Mouse (Mus musculus) embryonic fibroblast, embryonic 13.5 days (primary cell): Measurements from ENCODE around the gene Apoc2. TPM values are rescaled to one million over a fixed set of nuclear protein-coding genes. Genes with fewer than 3 reads are reported as not detected.
"Not testable (repeated sequence)": the region's sequence is repeated elsewhere in the genome, so short reads cannot be mapped to it uniquely, and the experiment has no call there.

Experiments used
- H3K27ac ChIP-seq: 2 replicates; pipeline ENCODE4 v1.5.1; 2012; ENCODE audit warnings: low read length, control low read depth, inconsistent platforms; ENCODE audit not compliant: insufficient read depth
- H3K4me1 ChIP-seq: 2 replicates; pipeline ENCODE4 v1.6.1; 2011; ENCODE audit warnings: low read length; ENCODE audit not compliant: control insufficient read depth, insufficient read depth
- H3K4me3 ChIP-seq: 2 replicates; pipeline ENCODE4 v1.5.1; 2011; ENCODE audit warnings: mild to moderate bottlenecking, control low read depth, low read length; ENCODE audit not compliant: insufficient read depth
- CTCF ChIP-seq: IDR thresholded peaks from 2 replicates; pipeline ENCODE4 v1.5.1; 2011; ENCODE audit warnings: mild to moderate bottlenecking, control low read depth, low read length, moderate library complexity, borderline replicate concordance; ENCODE audit not compliant: insufficient read depth
- POLR2A ChIP-seq: IDR thresholded peaks from 2 replicates; pipeline ENCODE4 v1.6.1; 2011; ENCODE audit warnings: low read depth, mild to moderate bottlenecking, control low read depth, low read length, moderate library complexity
- polyA plus RNA-seq: library from polyadenylated mRNA; stranded (reverse); fragments of >200 nt; gene quantifications from 2 replicates; pipeline ENCODE4 v1.2.4, GENCODE M21; 2011; ENCODE audit warnings: low read depth; ENCODE audit not compliant: missing spikeins, insufficient read length

Apoc2 gene
- polyA plus RNA-seq, 1 experiment = not detected

DNA sequence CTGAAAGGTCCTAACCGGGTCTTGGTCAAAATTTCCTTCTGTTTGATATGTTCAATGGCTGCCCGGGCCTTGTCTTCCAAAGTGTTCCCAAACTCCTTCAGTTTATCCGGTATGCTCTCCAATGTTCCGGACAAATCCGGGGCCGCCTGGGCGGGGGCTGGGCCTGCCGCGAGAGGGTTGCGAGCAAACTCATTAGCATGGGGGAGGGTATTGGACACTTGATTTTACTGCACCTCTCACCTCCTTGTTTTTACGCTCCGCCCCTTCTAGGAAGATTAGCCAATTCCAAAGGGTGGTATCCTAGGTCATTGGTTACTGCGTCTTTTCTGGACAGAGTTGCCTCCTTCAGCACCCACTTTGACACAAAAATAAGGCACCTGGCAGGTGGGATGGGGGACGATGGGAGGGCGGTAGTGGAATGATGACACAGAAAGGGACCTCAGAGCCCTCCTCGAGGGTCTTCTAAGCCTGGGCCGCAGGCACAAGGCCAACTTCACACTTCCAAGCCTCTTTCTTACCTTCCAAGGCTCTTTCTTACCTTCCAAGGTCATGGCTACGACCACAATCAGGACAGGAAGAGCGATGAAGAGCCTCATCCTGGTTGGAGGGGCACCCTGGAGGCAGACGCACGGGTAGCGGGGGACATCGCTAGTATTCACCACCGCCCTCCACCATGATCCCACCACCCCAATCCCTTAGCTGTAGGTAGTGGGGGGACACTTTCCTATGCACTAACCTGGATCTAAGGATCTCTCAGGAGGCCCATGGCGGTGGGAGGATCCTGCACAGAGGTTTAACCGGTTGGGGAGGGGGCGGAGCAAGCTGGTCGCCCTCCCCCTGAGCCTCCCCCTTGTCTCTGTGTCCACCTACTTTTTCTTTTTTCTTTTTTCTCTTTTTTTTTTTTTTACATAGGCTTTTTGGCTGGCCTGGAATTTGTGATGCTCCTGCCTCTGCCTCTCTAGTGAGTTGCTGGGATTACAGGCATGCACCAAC is 14.4 kb upstream of the Apoc2 start, which contains the start of gene Apoc1:
Gene Apoc1 (minus strand): TSS at position 788 of the 993 bp plus-strand sequence.
- TF ChIP-seq POLR2A (no peak), CTCF (no peak)
- Histone ChIP-seq H3K27ac (no peak within 1 kb of the TSS), H3K4me3 (no peak within 1 kb of the TSS), H3K4me1 (no peaks in the 10 kb centered on the region)

DNA sequence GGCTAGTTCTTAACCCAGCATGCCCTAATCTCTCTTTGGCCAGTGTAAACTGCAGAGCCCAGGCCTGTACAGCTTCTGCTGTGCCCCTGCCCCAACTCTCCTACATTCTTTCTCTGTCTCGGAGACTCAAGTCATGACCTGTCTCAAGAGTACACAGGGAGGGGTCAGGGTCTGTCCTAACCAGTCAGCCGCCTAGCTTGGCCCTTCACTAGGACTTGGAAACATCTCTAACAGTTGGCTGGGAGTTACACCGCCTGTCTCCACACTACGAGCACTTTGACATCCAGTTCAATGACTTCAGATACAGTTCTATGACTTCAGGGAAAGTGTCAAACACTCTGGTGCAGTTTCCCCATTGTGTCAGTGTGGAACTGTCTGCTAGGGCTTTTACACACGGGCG is 13.7 kb upstream of the Apoc2 start:
- H3K4me1 ChIP-seq = no peaks in the 10 kb centered on the region
- no peak overlapping the region for H3K4me3 ChIP-seq
- TF ChIP-seq CTCF = no peak
- TF ChIP-seq POLR2A = no peak
- H3K27ac ChIP-seq = no peak overlapping the region

DNA sequence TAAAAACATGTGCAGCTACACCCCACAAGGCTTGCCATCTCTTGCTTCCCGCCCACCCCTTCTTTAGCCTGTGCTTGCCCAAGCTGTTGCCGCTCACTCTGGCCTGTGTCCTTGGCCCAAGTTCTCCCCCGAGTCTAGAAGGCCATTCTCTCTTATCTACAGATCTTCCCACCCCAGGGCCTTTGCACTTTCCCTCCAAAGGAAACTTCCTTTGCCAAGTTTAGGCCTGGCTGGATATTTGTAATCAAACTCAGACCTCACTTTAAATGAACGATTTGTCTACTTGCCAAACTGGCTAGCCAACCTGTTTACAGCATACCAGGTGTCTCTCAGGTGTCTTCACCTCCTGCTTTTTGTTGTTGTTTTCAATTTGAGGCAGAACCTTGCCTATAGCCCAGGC is 13.1 kb upstream of the Apoc2 start:
- no peaks in the 10 kb centered on the region for H3K4me1 ChIP-seq
- H3K4me3 ChIP-seq = no peak overlapping the region
- H3K27ac ChIP-seq = no peak overlapping the region
- TF ChIP-seq CTCF = no peak
- TF ChIP-seq POLR2A = no peak

DNA sequence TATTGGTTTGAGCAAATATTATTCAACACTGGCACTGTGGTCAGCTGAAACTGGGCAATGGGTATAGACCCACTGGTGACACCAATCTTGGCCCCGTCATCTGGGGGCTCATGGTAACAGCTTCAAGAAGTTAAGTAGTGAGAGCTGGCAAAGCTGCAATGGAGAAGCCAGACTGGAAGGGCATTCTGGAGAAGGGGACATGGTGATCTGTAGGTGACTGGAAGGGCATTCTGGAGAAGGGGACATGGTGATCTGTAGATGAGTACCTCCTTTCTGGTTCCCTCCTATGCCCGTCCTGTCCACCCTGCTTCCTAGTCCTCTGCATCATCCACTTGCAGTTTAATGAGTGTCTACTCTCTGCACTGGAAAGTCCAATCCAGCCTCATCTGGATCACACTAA is 10.9 kb upstream of the Apoc2 start:
- TF ChIP-seq CTCF (no peak), POLR2A (no peak)
- Histone ChIP-seq H3K4me1 (no peaks in the 10 kb centered on the region), H3K27ac (no peak overlapping the region), H3K4me3 (no peak overlapping the region)

DNA sequence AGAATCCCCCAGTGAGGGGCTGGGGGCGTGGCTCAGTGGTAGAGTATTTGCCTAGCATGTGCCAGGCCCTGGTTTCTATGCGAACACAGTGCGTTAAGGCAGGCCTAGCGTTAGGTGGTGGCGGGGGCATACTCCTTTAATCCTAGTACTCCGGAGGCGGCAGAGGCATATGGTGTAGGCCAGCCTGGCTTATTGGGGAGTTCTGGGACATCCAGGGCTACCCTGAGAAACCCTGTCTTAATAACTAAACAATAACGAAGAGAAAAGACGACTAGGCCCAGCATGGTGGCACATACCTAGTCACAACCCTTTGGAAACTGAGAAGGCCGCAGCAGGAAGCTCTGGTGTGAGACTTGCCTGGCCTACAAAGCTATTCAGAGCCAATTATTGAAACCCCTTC is 10.4 kb upstream of the Apoc2 start:
- Histone ChIP-seq H3K4me1 (no peaks in the 10 kb centered on the region), H3K4me3 (no peak overlapping the region), H3K27ac (no peak overlapping the region)
- TF ChIP-seq CTCF (no peak), POLR2A (no peak)

DNA sequence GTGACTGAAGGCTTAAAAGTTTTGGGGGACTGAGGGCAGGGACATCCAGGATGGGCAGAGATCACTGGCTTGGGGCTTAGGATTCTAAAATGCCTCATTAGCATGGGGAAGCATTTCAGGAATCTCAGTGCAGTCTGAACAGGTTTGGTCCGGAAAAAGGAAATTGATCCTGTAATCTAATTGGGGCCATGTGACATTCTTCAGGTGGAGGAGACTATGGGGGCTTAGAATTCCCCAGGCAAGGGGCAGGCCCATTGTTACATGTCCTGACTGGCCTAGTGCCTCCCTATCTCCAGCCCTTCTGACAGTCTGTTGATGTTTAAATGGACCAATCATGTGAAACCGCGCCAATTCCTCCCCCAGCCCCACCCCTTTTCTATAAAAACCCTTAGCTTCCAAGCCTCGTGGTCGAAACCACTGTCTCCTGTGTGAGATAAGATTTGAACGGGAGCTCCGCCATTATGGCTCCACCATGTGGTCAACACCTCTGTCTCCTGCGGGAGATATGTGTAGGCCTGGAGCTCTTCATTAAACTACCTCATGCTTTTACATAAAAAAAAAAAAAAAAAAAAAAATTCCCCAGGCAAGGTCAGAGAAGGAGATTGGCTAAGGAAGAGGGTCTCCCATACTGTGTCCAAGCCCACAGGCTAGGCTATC is 9.3 kb upstream of the Apoc2 start:
- not testable (repeated sequence) for H3K4me3 ChIP-seq, H3K4me1 ChIP-seq, H3K27ac ChIP-seq

DNA sequence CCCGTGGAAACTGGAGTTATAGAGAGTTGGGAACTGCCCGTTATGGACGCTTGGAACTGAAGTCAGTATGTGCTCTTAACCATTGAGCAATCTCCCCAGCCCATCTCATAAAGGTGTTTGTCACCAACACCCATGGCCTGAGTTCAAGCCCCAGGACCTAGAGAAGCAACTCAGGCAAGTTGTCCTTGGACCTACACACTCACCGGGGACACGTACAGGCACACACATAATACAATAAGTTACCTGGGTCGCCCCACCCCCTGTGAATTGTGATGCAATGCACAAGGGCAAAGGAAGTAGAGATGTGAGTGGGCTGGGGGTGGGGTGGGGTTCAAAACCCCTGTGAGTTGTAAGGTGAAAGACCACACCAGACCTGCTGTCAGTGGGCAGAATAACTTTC is 8.8 kb upstream of the Apoc2 start:
- Histone ChIP-seq H3K27ac (no peak overlapping the region), H3K4me3 (no peak overlapping the region), H3K4me1 (no peaks in the 10 kb centered on the region)
- TF ChIP-seq POLR2A (no peak), CTCF (no peak)

DNA sequence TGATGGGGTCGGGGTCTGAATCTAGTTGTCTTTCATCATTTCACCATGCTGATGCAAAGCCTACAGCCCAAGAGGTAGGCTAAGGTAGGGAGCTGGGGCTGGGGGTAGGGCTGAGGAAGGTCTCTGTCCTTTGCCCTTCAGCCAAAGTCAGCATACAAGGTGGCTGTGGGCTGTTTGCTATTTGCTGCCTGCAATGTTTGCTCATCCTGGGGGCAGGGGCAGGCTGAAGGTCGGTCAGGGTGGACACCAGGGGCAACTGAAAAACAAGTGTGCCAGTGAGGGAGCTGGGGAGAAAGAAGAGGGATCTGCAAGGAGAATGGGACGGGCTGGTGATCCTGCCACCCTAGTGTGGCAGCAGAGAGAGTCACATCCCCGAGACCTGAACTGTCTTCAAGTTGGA is 7.6 kb upstream of the Apoc2 start:
- no peak overlapping the region for H3K4me3 ChIP-seq
- TF ChIP-seq CTCF (no peak), POLR2A (no peak)
- H3K4me1 ChIP-seq = no peaks in the 10 kb centered on the region
- no peak overlapping the region for H3K27ac ChIP-seq

DNA sequence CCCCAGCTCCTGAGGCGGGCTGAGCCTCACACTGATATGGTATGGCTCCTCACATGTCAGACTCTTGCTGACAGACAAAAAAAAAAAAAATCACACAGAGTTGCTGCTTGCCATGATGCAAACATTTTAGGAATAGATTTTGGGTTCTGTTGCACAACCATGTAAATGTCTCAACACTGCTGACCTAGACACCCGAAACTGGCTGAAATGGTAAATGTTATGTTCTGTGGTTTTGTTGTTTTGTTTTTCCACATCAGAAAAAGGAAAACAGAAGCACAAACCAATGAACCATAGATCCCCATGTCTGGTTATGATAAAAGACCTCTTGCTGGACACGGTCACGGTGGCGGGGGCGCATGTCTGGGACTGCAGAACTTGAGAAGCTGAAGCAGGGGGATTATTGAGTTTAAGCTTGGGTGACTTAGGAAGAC is 6.0 kb upstream of the Apoc2 start:
- H3K4me1 ChIP-seq = no peaks in the 10 kb centered on the region
- no peak for TF ChIP-seq POLR2A
- TF ChIP-seq CTCF = no peak
- H3K4me3 ChIP-seq = no peak overlapping the region
- no peak overlapping the region for H3K27ac ChIP-seq

DNA sequence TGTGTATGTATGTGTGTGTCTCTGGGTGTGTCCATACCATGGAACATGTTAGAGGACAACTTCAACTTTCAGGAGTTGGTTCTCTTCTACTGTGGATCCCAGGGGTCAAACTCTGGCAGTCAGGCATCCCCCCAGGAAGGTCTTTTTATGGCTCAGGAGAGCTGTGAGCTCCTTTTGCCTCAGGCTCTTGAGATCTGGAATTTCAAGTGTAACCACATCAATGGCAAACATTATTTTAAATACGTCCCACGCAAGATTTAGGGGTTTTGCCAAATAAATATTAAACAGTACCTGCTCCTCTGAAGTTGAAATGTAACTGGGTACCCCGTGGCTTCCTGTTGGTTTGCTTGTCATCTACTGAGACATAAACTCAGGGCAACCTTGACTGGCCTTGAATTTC is 5.2 kb upstream of the Apoc2 start:
- no peak overlapping the region for H3K27ac ChIP-seq
- no peaks in the 10 kb centered on the region for H3K4me1 ChIP-seq
- H3K4me3 ChIP-seq = no peak overlapping the region
- no peak for TF ChIP-seq CTCF
- TF ChIP-seq POLR2A = no peak
